Mouse (Mus musculus): ENCODE data around the gene Akap2.

- TF ChIP-seq EP300 (optimal IDR thresholded peaks at IDR 0.05) (no peak), CTCF (IDR thresholded peaks at IDR 0.05; ENCODE audit: low read depth) (no peak)
Observed at GRCm38 (mm10) chr4:57682944-57683343, 34.5 kb upstream of the Akap2 start.

Data from stomach, postnatal 0 days (tissue).